Mouse (Mus musculus) layer of hippocampus, adult 18-20 months (tissue): Measurements from ENCODE around the gene Pdcd1. TPM values are rescaled to one million over a fixed set of nuclear protein-coding genes. Genes with fewer than 3 reads are reported as not detected.
"Not testable (repeated sequence)": the region's sequence is repeated elsewhere in the genome, so short reads cannot be mapped to it uniquely, and the experiment has no call there.

ENCODE experiments used
- DNase-seq, 2 experiments: peaks; one replicate each; pipeline ENCODE4 v3.0.0; 2022; ENCODE audit warnings: low spot score in 2 of 2
- long read RNA-seq: library from polyadenylated mRNA; stranded (forward); transcript quantifications from one replicate; pipeline ENCODE4 v2.0.0, GENCODE M21; 2021
- total RNA-seq, 2 experiments: library from RNA; stranded (reverse); gene quantifications; 2 replicates each; pipeline ENCODE4 v1.2.3; 2021

Pdcd1 gene
- under 1 TPM; 0.15 to 0.18 TPM for total RNA-seq
- long read RNA-seq, partial matches to known transcripts = 0 of 1 reads
- long read RNA-seq, other reads (novel, unspliced or antisense) = 0 of 1 reads

DNA sequence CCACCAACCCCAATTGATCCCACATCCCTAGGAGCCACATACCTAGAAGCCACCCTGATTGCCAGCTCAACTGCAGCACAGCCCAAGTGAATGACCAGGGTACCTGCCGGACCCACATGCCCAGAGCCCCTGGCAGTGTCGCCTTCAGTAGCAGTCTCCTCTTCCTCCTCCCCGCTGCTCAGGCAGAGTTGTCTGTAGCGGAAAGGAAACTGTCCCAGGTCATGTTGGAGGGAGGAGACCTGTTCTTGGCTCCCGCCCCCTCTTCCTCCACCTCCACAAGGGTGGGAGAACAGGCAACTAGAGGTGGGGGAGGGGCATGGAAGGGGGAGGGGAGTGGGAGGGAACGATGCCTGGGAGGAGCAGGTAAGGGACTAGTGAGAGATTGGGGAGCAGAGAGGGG, at the start of gene Pdcd1:
Gene Pdcd1, minus strand, starts transcription at position 181 of the 400 bp plus-strand sequence.
- no peak for DNase-seq

GRCm38 (mm10) chr1:94091788-94092187, 39.4 kb upstream of the Pdcd1 start:
- no peak for DNase-seq

- DNase-seq = no peak
Observed at GRCm38 (mm10) chr1:94086311-94086898, 34.1 kb upstream of the Pdcd1 start.

DNA sequence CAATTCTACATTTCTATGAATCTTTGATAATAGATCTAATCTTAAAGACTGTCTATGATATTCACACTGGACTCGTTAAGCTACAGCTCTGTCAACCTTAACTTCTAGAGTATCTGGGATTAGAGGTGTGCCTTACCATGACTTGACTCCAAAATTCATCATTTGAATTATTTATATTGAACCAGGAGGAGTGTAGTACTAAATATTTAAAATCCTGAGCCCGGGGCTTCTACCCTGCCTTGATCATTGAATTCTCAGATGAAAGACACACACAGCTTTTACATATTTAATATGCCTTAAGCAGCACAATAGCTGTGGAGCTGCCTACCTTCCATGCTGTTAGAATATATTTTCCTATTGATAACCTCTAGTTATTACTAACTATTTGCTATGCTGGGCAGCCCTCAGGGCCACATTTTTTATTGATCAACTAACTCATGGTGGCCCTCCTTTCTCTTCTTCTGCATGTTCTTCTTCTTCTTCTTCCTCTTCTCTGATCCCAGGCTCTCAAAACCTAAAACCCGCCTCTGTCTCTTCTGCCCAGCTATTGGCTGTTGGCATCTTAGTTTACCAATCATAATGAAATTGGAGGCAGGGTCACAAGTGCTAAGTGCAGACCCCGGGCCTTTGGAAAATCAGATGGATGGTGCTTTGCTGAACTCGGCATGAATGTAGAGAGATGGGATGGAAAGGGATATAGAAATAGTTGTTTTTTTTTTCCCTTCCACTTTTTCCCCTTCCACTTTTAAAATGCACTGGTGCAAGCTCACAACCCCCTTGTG, 33.2 kb upstream of the Pdcd1 start:
- DNase-seq = no peak

DNA sequence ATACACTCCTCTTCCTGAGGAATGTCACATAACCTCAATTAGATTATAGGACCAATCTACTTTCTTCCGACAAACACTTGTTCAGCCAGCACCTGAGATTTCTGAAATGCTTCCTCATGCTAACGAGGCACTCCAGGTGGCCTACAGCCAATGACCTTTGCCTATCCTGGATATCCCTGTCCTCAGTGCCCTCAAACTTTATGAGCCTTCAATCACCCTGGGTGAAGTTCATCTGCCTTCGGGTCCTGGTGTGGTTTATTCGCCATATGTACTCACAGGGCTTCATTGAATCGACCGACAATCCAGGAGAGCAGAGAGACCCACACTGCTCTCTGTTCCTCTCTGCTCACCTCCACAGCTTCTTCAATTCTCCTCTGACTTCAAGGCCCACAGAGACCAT, 29.4 kb upstream of the Pdcd1 start:
- no peak for DNase-seq

- no peak for DNase-seq
Observed at GRCm38 (mm10) chr1:94081191-94081590, 28.8 kb upstream of the Pdcd1 start.

- no peak for DNase-seq
Observed at GRCm38 (mm10) chr1:94080718-94081117, 28.4 kb upstream of the Pdcd1 start.

GRCm38 (mm10) chr1:94078835-94079440, 26.6 kb upstream of the Pdcd1 start:
- DNase-seq = peak; percentile 85 to 96

GRCm38 (mm10) chr1:94078314-94078713, 26.0 kb upstream of the Pdcd1 start:
- no peak for DNase-seq

DNA sequence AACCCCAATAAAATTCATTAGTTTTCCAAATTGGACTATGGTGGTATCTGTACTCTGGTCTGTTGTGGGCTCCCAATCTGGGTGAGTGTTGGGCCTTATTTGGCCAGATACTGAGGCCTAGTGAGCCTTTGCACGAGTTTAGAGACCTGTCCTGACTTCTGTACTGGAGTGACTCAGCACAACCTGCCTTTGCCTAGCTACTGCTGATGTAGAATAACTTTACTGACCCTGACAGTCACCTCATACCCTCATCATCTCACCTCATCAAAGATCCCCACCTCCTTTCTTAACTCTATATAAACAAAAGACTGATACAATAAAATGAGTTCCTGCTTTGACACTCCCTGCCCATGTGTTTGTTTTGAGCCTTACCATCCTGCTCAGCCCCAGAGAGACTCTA, 24.3 kb upstream of the Pdcd1 start:
- DNase-seq = no peak

- no peak for DNase-seq
Observed at GRCm38 (mm10) chr1:94074756-94075155, 22.4 kb upstream of the Pdcd1 start.

DNA sequence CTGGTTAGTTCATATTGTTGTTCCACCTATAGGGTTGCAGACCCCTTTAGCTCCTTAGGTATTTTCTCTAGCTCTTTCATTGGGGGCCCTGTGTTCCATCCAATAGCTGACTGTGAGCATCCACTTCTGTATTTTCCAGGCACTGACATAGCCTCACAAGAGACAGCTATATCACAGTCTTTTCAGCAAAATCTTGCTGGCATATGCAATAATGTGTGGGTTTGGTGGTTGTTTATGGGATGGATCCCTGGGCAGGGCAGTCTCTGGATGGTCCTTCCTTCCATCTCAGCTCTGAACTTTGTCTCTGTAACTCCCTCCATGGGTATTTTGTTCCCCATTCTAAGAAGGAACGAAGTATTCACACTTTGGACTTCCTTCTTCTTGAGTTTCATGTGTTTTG, 5.9 kb upstream of the Pdcd1 start:
- not testable (repeated sequence) for DNase-seq

DNA sequence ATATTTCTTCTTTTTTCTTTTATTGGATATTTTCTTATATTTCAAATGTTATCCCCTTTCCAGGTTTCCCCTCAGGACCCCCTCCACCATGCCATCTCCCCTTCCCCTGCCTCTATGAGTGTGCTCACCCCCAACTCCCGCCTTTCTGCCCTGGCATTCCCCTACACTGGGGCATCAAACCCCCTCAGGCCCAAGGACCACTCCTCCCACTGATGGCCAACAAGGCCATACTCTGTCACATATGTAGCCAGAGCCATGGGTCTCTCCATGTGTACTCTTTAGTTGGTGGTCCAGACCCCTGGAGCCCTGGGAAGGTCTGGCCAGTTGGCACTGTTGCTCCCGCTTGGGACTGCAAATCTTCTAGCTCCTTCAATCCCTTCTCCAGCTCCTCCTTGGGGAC, 5.0 kb upstream of the Pdcd1 start:
- DNase-seq = no peak

DNA sequence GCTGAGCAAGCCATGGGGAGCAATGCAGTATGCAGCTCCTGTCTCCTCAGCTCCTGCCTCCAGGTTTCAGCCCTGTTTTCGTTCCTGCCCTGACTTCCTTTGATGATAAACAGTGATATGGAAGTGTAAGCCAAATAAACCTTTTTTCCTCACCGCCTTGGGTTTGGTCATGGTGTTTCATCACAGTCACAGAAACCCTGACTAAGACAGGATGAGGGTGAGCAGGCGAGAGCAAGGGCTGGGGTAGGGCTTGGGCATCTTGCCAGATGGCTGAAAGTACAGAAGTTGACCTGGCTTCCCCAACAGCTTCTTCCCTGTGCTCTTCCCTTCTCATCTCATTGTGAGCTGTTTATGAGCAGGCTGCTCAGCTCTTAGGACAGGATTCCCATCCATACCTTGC, 3.6 kb upstream of the Pdcd1 start:
- no peak for DNase-seq

- DNase-seq = peak in 1 of 2 experiments; percentile 30
Observed at GRCm38 (mm10) chr1:94054481-94054880, 2.1 kb upstream of the Pdcd1 start.

GRCm38 (mm10) chr1:94053530-94054216, 1.3 kb upstream of the Pdcd1 start:
- DNase-seq = peak; percentile 81 to 88

DNA sequence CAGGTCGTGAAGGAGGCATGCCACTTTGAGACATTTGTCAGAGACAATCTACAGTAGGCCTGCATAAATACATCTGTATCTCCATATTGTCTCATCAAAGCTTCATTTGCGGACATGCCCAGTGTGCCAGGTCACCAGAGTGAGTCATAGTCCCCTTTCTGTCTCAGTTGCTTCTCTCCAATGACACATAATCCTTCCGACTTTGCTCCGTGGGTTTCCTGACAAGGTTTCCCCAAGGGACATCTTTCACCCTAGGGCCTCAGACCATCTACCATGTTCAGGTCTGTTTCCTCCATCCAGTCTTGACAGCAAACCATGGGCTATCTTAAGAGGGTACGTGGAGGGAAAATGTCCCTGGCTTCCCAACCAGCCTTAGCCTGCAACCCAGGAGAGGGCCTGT, 1.2 kb downstream of the Pdcd1 start:
- DNase-seq = no peak

GRCm38 (mm10) chr1:94046544-94046943, 5.8 kb downstream of the Pdcd1 start:
- no peak for DNase-seq

- no peak for DNase-seq
Observed at GRCm38 (mm10) chr1:94045559-94045958, 6.8 kb downstream of the Pdcd1 start.

- no peak for DNase-seq
Observed at GRCm38 (mm10) chr1:94040391-94040790, 12.0 kb downstream of the Pdcd1 start.

DNA sequence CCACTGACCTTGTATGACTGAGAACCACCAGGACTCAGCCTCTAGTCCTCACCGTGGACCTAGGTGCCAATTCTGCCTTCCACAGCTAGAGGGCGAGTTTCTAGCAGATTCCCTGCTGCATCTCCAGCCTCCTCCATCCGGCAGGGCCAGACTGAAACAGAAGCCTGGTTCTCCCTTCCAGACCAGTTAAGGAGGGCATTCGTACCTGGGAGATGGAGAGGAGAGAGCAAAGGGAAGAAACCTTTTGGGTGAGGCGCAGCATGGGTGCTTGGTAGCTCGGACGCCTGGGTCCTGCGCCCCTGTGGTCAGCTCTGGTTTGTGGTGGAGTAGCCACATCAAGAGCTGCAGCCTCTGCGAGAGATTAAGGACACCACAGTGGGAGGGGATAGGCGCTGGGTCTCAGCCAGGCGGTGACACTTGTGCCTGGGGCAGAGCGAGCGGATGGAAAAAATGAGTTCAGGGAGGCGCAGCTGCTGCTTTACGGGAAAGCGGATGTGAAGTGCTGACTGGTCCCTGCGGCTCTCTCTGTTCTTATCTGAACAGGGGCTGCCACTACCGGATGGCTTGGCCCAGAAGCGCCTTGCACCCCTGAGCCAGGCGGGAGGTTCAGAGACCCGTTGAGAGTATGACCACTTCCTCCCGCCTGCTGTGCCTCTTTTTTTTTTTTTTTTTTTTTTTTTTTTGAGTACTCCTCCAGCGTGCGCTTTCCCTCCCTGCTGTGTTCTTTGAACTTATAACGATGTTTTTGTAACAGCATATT, 17.2 kb downstream of the Pdcd1 start:
- peak; percentile 76 to 89 for DNase-seq
